Mouse (Mus musculus) intestine, embryonic 16.5 days (tissue): ENCODE results near the gene Ctla2a. TPM values are rescaled to one million over a fixed set of nuclear protein-coding genes. Genes with fewer than 3 reads are reported as not detected.
"Not testable (repeated sequence)": the region's sequence is repeated elsewhere in the genome, so short reads cannot be mapped to it uniquely, and the experiment has no call there.

Experiments used
- ATAC-seq: fragments of 200-750 bp; cut with Nextera tagmentation; 2 replicates; pipeline ENCODE4 v1.8.0; 2017; ENCODE audit warnings: moderate TSS enrichment, moderate library complexity
- H3K27ac ChIP-seq: fragments of 300-500 bp; sonication (generic); 2 replicates; pipeline ENCODE4 v1.5.1; 2014; ENCODE audit warnings: mild to moderate bottlenecking, low read length
- H3K27me3 ChIP-seq: fragments of 300-500 bp; sonication (generic); replicated peaks from 2 replicates; pipeline ENCODE4 v1.6.1; 2014; ENCODE audit warnings: low read length, control low read depth, mixed read lengths; ENCODE audit not compliant: control insufficient read depth, insufficient read depth
- H3K36me3 ChIP-seq: fragments of 300-500 bp; sonication (generic); 2 replicates; pipeline ENCODE4 v1.6.1; 2014; ENCODE audit warnings: low read length, control low read depth; ENCODE audit not compliant: control insufficient read depth, insufficient read depth
- H3K4me1 ChIP-seq: fragments of 300-500 bp; sonication (generic); 2 replicates; pipeline ENCODE4 v1.6.1; 2014; ENCODE audit warnings: low read length, control low read depth, mixed read lengths; ENCODE audit not compliant: control insufficient read depth, insufficient read depth
- H3K4me2 ChIP-seq: fragments of 300-500 bp; sonication (generic); 2 replicates; pipeline ENCODE4 v1.6.1; 2014; ENCODE audit warnings: low read depth, low read length, control low read depth
- H3K4me3 ChIP-seq: fragments of 300-500 bp; sonication (generic); 2 replicates; pipeline ENCODE4 v1.5.1; 2014; ENCODE audit warnings: mild to moderate bottlenecking, low read length
- H3K9ac ChIP-seq: fragments of 300-500 bp; sonication (generic); 2 replicates; pipeline ENCODE4 v1.6.1; 2014; ENCODE audit warnings: low read depth, low read length
- H3K9me3 ChIP-seq: fragments of 300-500 bp; sonication (generic); 2 replicates; pipeline ENCODE4 v1.6.1; 2016; ENCODE audit warnings: low read length, control low read depth; ENCODE audit not compliant: control insufficient read depth
- WGBS: fragments of 180-500 bp; shearing (Covaris S2); extraction: QIAGEN DNeasy Blood & Tissue Kit; methylation state at CpG from one replicate; pipeline ENCODE4 v1.1.7; 2014; 5-methylcytosine and 5-hydroxymethylcytosine counted together
- polyA plus RNA-seq: library from polyadenylated mRNA; unstranded; fragments of >200 nt; fragmentation: Nextera tagmentation; extraction: Ambion mirVana; gene quantifications from 2 replicates; pipeline ENCODE4 v1.2.1, GENCODE M21; 2015

Gene Ctla2a
- 22.9 and 23.3 TPM in 2 replicates for polyA plus RNA-seq

GRCm38 (mm10) chr13:60936500-60936901 is at the start of gene Ctla2a, which contains the start of gene Gm49391:
Gene Ctla2a (minus strand): TSS chr13:60936625.
Gene Gm49391 (minus strand): TSS chr13:60936571.
- H3K4me3 ChIP-seq: no peak within 1 kb of the TSS
- H3K9me3 ChIP-seq: no peaks in the 10 kb centered on the region
- ATAC-seq: peak; percentile 58
- H3K36me3 ChIP-seq: no peaks in the 10 kb centered on the region
- 56% methylated on average over 5 of the region's 5 CpGs for WGBS
- H3K27ac ChIP-seq: no peak within 1 kb of the TSS
- H3K4me1 ChIP-seq: no peaks in the 10 kb centered on the region
- H3K9ac ChIP-seq: no peak within 1 kb of the TSS
- H3K4me2 ChIP-seq: no peak within 1 kb of the TSS
- H3K27me3 ChIP-seq: no peaks in the 10 kb centered on the region

- not testable (repeated sequence) for H3K9ac ChIP-seq, H3K27ac ChIP-seq, H3K9me3 ChIP-seq, H3K36me3 ChIP-seq, H3K4me2 ChIP-seq, H3K27me3 ChIP-seq, H3K4me1 ChIP-seq, ATAC-seq, H3K4me3 ChIP-seq
- 68% methylated on average over 4 of the region's 4 CpGs for WGBS
These were observed 35.9 kb upstream of the Ctla2a start for GRCm38 (mm10) chr13:60972319-60972718.

GRCm38 (mm10) chr13:60963985-60964384 is 27.6 kb upstream of the Ctla2a start:
- not testable (repeated sequence) for H3K4me2 ChIP-seq, ATAC-seq, H3K9ac ChIP-seq, H3K4me1 ChIP-seq, H3K9me3 ChIP-seq, H3K36me3 ChIP-seq, H3K27me3 ChIP-seq, H3K4me3 ChIP-seq, H3K27ac ChIP-seq
- 32% methylated on average over 5 of the region's 5 CpGs for WGBS

- no peaks in the 10 kb centered on the region for H3K36me3 ChIP-seq
- no peak overlapping the region for H3K4me2 ChIP-seq
- no peaks in the 10 kb centered on the region for H3K27me3 ChIP-seq
- H3K4me1 ChIP-seq: no peaks in the 10 kb centered on the region
- 67% methylated on average over 5 of the region's 5 CpGs for WGBS
- H3K9ac ChIP-seq: no peak overlapping the region
- no peak overlapping the region for H3K27ac ChIP-seq
- ATAC-seq: no peak
- no peak overlapping the region for H3K4me3 ChIP-seq
- no peaks in the 10 kb centered on the region for H3K9me3 ChIP-seq
These were observed 25.3 kb upstream of the Ctla2a start for GRCm38 (mm10) chr13:60961706-60962105.

- not testable (repeated sequence) for H3K27ac ChIP-seq, H3K36me3 ChIP-seq, H3K9ac ChIP-seq, H3K4me1 ChIP-seq, H3K4me3 ChIP-seq, H3K9me3 ChIP-seq, ATAC-seq, H3K4me2 ChIP-seq, H3K27me3 ChIP-seq
- WGBS: 72% methylated on average over 3 of the region's 3 CpGs
These were observed 5.5 kb upstream of the Ctla2a start, which contains the start of gene Tpbpa for GRCm38 (mm10) chr13:60941884-60942283. Gene Tpbpa (minus strand): TSS chr13:60941984.

GRCm38 (mm10) chr13:60935490-60935889 is 935 bp downstream of the Ctla2a start, which contains the start of gene Gm49393:
Gene Gm49393 (minus strand): TSS chr13:60935590.
- not testable (repeated sequence) for H3K36me3 ChIP-seq, H3K27me3 ChIP-seq, H3K4me3 ChIP-seq, H3K4me1 ChIP-seq, ATAC-seq, H3K9ac ChIP-seq, H3K27ac ChIP-seq, H3K4me2 ChIP-seq, H3K9me3 ChIP-seq
- 73% methylated on average over 2 of the region's 2 CpGs for WGBS

- not testable (repeated sequence) for H3K36me3 ChIP-seq, H3K4me1 ChIP-seq, H3K27ac ChIP-seq, H3K4me2 ChIP-seq, H3K4me3 ChIP-seq, H3K9ac ChIP-seq, H3K27me3 ChIP-seq, H3K9me3 ChIP-seq, ATAC-seq
- WGBS: 85% methylated on average over 2 of the region's 2 CpGs
These were observed 31.6 kb downstream of the Ctla2a start, which contains the start of gene Tpbpb for GRCm38 (mm10) chr13:60904780-60905179. Gene Tpbpb (minus strand): TSS chr13:60904880.

- Histone ChIP-seq H3K9ac (no peak within 1 kb of the TSS), H3K4me2 (no peak within 1 kb of the TSS), H3K4me3 (no peak within 1 kb of the TSS), H3K27me3 (no peaks in the 10 kb centered on the region), H3K27ac (no peak within 1 kb of the TSS; the same call in 1 of the 2 replicates), H3K9me3 (no peaks in the 10 kb centered on the region), H3K36me3 (no peaks in the 10 kb centered on the region), H3K4me1 (no peaks in the 10 kb centered on the region)
- WGBS: 54% methylated on average over 3 of the region's 3 CpGs
- ATAC-seq: peak; percentile 80
These were observed 39.1 kb downstream of the Ctla2a start, which contains the start of gene Ctla2b for GRCm38 (mm10) chr13:60897328-60897727. Gene Ctla2b (minus strand): TSS chr13:60897447.

GRCm38 (mm10) chr13:60896794-60897193 is 39.6 kb downstream of the Ctla2a start, which contains the start of gene Gm49392:
Gene Gm49392 (minus strand): TSS chr13:60896894.
- not testable (repeated sequence) for H3K4me1 ChIP-seq, H3K27me3 ChIP-seq, ATAC-seq, H3K36me3 ChIP-seq, H3K4me2 ChIP-seq, H3K4me3 ChIP-seq, H3K9ac ChIP-seq, H3K27ac ChIP-seq, H3K9me3 ChIP-seq
- 93% methylated on average over 7 of the region's 8 CpGs for WGBS
